Mouse (Mus musculus) forebrain, embryonic 14.5 days (tissue): ENCODE results near the gene Kctd21. TPM values are rescaled to one million over a fixed set of nuclear protein-coding genes. Genes with fewer than 3 reads are reported as not detected.

Source experiments
- ATAC-seq: fragments of 200-750 bp; cut with Nextera tagmentation; 2 replicates; pipeline ENCODE4 v1.8.0; 2017; ENCODE audit warnings: mild to moderate bottlenecking, moderate library complexity
- DNase-seq: peaks from one replicate; pipeline ENCODE4 v3.0.0-alpha.2; 2015; ENCODE audit warnings: low spot score
- H3K27ac ChIP-seq: fragments of 300-500 bp; sonication (generic); 2 replicates; pipeline ENCODE4 v1.5.1; 2014; ENCODE audit warnings: low read depth, mild to moderate bottlenecking, control low read depth, low read length, moderate library complexity
- H3K27me3 ChIP-seq: fragments of 300-500 bp; sonication (generic); replicated peaks from 2 replicates; pipeline ENCODE4 v1.6.1; 2014; ENCODE audit warnings: low read length, control low read depth, mixed read lengths; ENCODE audit not compliant: control insufficient read depth, insufficient read depth
- H3K36me3 ChIP-seq: fragments of 300-500 bp; sonication (generic); 2 replicates; pipeline ENCODE4 v1.6.1; 2014; ENCODE audit warnings: low read length, control low read depth; ENCODE audit not compliant: control insufficient read depth, insufficient read depth
- H3K4me1 ChIP-seq: fragments of 300-500 bp; sonication (generic); 2 replicates; pipeline ENCODE4 v1.6.1; 2014; ENCODE audit warnings: antibody characterized with exemption, low read length, control low read depth; ENCODE audit not compliant: control insufficient read depth, insufficient read depth
- H3K4me2 ChIP-seq: fragments of 300-500 bp; sonication (generic); 2 replicates; pipeline ENCODE4 v1.6.1; 2014; ENCODE audit warnings: mild to moderate bottlenecking, control low read depth, low read length
- H3K4me3 ChIP-seq: fragments of 300-500 bp; sonication (generic); 2 replicates; pipeline ENCODE4 v1.5.1; 2014; ENCODE audit warnings: low read depth, low read length, control low read depth
- H3K9ac ChIP-seq: fragments of 300-500 bp; sonication (generic); 2 replicates; pipeline ENCODE4 v1.6.1; 2014; ENCODE audit warnings: mild to moderate bottlenecking, low read length, control low read depth, moderate library complexity
- H3K9me3 ChIP-seq: fragments of 300-500 bp; sonication (generic); replicated peaks from 2 replicates; pipeline ENCODE4 v1.6.1; 2016; ENCODE audit warnings: low read length, control low read depth, mixed read lengths; ENCODE audit not compliant: control insufficient read depth
- WGBS: fragments of 180-500 bp; shearing (Covaris S2); extraction: QIAGEN DNeasy Blood & Tissue Kit; methylation state at CpG from one replicate; pipeline ENCODE4 v1.1.7; 2014; 5-methylcytosine and 5-hydroxymethylcytosine counted together
- polyA plus RNA-seq: library from polyadenylated mRNA; unstranded; fragments of >200 nt; fragmentation: Nextera tagmentation; extraction: Ambion mirVana; gene quantifications from 2 replicates; pipeline ENCODE4 v1.2.1, GENCODE M21; 2014

Kctd21 gene
- polyA plus RNA-seq, 1 experiment from 2014 or later: 7.5 TPM

DNA sequence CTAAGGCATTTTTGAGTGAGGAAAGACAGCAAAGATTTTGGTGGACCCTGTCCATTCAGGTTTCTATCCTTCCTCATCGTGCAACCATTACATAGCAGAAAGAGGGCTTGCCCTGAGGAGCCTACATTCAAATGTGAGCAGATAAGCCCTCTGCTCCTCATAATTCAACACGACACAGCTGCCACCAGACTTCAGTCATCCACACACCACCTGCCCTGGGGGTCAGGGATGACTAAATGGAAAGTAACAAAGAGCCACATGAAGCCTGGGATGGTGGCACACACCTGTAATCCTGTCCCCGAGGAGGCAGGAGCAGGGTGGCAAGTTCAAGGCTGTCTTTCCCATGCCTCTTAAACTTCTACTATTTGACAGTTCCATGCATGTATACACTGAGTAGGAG lies 25.7 kb downstream of the Kctd21 start:
- Histone ChIP-seq H3K4me1 (no peaks in the 10 kb centered on the region), H3K27me3 (no peaks in the 10 kb centered on the region), H3K9me3 (no peaks in the 10 kb centered on the region), H3K4me2 (no peak overlapping the region), H3K36me3 (no peaks in the 10 kb centered on the region), H3K9ac (no peak overlapping the region), H3K4me3 (no peak overlapping the region), H3K27ac (no peak overlapping the region)
- 88% methylated on average over 3 of the region's 3 CpGs for WGBS
- ATAC-seq: no peak
- DNase-seq: no peak

- 97% methylated on average over 4 of the region's 4 CpGs for WGBS
- ATAC-seq (no peak), DNase-seq (no peak)
- no peak overlapping the region for H3K4me3 ChIP-seq
- no peak overlapping the region for H3K4me2 ChIP-seq
- H3K4me1 ChIP-seq: no peaks in the 10 kb centered on the region
- H3K9ac ChIP-seq: no peak overlapping the region
- H3K27me3 ChIP-seq: no peaks in the 10 kb centered on the region
- no peak overlapping the region for H3K27ac ChIP-seq
- no peaks in the 10 kb centered on the region for H3K9me3 ChIP-seq
- H3K36me3 ChIP-seq: no peaks in the 10 kb centered on the region
Measured at GRCm38 (mm10) chr7:97358347-97358746, 26.2 kb downstream of the Kctd21 start.

DNA sequence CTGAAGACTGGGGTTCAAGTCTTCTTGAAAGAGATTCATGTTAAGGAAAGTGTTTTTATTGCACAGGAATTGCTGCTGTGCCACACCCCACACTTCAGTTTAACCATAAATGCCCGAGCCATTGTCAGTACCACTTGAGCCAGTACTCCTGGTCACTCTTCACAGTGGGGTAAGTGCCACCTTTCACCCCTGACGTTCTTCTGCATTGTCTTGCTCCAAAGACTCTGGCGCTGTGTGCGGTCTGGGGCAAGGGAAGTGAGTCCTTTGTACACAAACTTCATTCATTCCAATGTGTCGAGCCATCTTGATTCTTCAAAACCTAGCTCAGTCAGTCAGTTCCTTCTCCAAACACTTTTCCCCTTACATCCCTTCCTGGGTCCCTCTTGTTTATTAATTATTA lies 28.0 kb downstream of the Kctd21 start:
- H3K9me3 ChIP-seq: no peaks in the 10 kb centered on the region
- no peaks in the 10 kb centered on the region for H3K27me3 ChIP-seq
- H3K9ac ChIP-seq: no peak overlapping the region
- ATAC-seq (no peak), DNase-seq (no peak)
- 80% methylated on average over 5 of the region's 5 CpGs for WGBS
- H3K4me1 ChIP-seq: no peaks in the 10 kb centered on the region
- no peak overlapping the region for H3K4me2 ChIP-seq
- H3K36me3 ChIP-seq: no peaks in the 10 kb centered on the region
- no peak overlapping the region for H3K27ac ChIP-seq
- H3K4me3 ChIP-seq: no peak overlapping the region

DNA sequence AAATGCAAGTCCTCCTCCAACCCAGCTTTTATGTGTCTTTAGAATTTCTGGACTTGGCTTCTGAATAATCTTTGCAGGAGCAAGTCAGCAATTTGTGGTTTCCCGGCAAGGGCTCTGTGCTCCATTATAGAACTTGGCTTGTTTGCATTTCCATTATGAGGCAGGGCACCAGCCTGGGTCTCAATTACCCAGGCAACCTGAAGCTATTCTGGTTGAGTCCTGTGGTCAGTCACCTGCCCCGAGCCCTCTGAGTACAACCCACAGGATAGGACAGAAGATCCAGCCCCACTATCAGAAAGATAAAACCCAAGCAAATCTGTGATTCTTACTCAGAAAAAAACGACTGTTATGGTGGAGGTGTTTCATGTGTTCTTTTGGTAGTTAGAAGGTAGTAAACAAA lies 28.8 kb downstream of the Kctd21 start:
- no peak overlapping the region for H3K4me3 ChIP-seq
- ATAC-seq: no peak
- H3K9me3 ChIP-seq: no peaks in the 10 kb centered on the region
- no peaks in the 10 kb centered on the region for H3K36me3 ChIP-seq
- 44% methylated on average over 3 of the region's 3 CpGs for WGBS
- no peaks in the 10 kb centered on the region for H3K27me3 ChIP-seq
- H3K9ac ChIP-seq: no peak overlapping the region
- H3K27ac ChIP-seq: no peak overlapping the region
- no peaks in the 10 kb centered on the region for H3K4me1 ChIP-seq
- no peak overlapping the region for H3K4me2 ChIP-seq
- no peak for DNase-seq

DNA sequence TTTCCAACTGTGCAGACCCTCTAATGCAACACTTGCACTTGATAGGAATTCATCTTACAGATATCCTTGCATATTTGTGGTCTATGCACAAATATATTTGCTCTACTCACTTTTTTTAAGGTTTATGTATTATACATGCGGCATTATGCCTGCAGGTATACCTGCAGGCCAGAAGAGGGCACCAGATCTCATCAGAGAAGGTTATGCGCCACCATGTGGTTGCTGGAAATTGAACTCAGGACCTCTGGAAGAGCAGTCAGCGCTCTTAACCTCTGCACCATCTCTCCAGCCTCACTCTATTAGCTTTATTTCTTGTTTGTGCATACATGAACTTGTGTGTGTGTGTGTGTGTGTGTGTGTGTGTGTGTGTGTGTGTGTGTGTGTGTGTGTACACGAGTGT lies 29.3 kb downstream of the Kctd21 start:
- Histone ChIP-seq H3K27ac (no peak overlapping the region), H3K4me1 (no peaks in the 10 kb centered on the region), H3K27me3 (no peaks in the 10 kb centered on the region), H3K4me2 (no peak overlapping the region), H3K9ac (no peak overlapping the region), H3K9me3 (no peaks in the 10 kb centered on the region), H3K4me3 (no peak overlapping the region), H3K36me3 (no peaks in the 10 kb centered on the region)
- ATAC-seq (no peak), DNase-seq (peak; percentile 47)
- WGBS: 35% methylated on average over 4 of the region's 4 CpGs

- Histone ChIP-seq H3K4me3 (no peak overlapping the region), H3K36me3 (no peaks in the 10 kb centered on the region), H3K4me2 (no peak overlapping the region), H3K4me1 (peaks cover 3% of the 10 kb centered on the region; the same call in 1 of the 2 replicates), H3K27ac (no peak overlapping the region), H3K9me3 (no peaks in the 10 kb centered on the region), H3K9ac (no peak overlapping the region), H3K27me3 (no peaks in the 10 kb centered on the region)
- no peak for ATAC-seq
- DNase-seq: no peak
- 95% methylated on average over 1 of the region's 1 CpGs for WGBS
Measured at GRCm38 (mm10) chr7:97365887-97366286, 33.8 kb downstream of the Kctd21 start.

- H3K36me3 ChIP-seq: peaks cover 53% of the 10 kb centered on the region
- no peak overlapping the region for H3K9ac ChIP-seq
- no peaks in the 10 kb centered on the region for H3K27me3 ChIP-seq
- H3K4me2 ChIP-seq: no peak overlapping the region
- 96% methylated on average over 9 of the region's 9 CpGs for WGBS
- peaks cover 9% of the 10 kb centered on the region; the same call in 1 of the 2 replicates for H3K4me1 ChIP-seq
- H3K9me3 ChIP-seq: no peaks in the 10 kb centered on the region
- H3K4me3 ChIP-seq: no peak overlapping the region
- no peak overlapping the region for H3K27ac ChIP-seq
- no peak for DNase-seq
- ATAC-seq: no peak
Measured at GRCm38 (mm10) chr7:97375101-97375500, 43.0 kb downstream of the Kctd21 start.

- Histone ChIP-seq H3K27ac (no peak overlapping the region), H3K9me3 (no peaks in the 10 kb centered on the region), H3K9ac (no peak overlapping the region), H3K4me3 (no peak overlapping the region), H3K4me2 (no peak overlapping the region), H3K27me3 (no peaks in the 10 kb centered on the region), H3K36me3 (peaks cover 60% of the 10 kb centered on the region), H3K4me1 (peaks cover 6% of the 10 kb centered on the region; the same call in 1 of the 2 replicates)
- WGBS: 76% methylated on average over 2 of the region's 2 CpGs
- ATAC-seq (no peak), DNase-seq (no peak)
Measured at GRCm38 (mm10) chr7:97375906-97376305, 43.8 kb downstream of the Kctd21 start.

GRCm38 (mm10) chr7:97379304-97379703 lies 47.2 kb downstream of the Kctd21 start:
- Histone ChIP-seq H3K4me2 (no peak overlapping the region), H3K27me3 (no peaks in the 10 kb centered on the region), H3K9me3 (no peaks in the 10 kb centered on the region), H3K4me1 (no peaks in the 10 kb centered on the region), H3K36me3 (peaks cover 91% of the 10 kb centered on the region), H3K4me3 (no peak overlapping the region), H3K27ac (no peak overlapping the region), H3K9ac (no peak overlapping the region)
- no peak for DNase-seq
- WGBS: 91% methylated on average over 5 of the region's 5 CpGs
- ATAC-seq: no peak
